Mouse (Mus musculus) stomach, embryonic 14.5 days (tissue): ENCODE results near the gene Ube4b. TPM values are rescaled to one million over a fixed set of nuclear protein-coding genes. Genes with fewer than 3 reads are reported as not detected.

Source experiments
- ATAC-seq: fragments of 200-750 bp; cut with Nextera tagmentation; 2 replicates; pipeline ENCODE4 v1.8.0; 2017; ENCODE audit warnings: low read depth, moderate TSS enrichment; ENCODE audit not compliant: insufficient number of reproducible peaks, insufficient read depth, low FRiP score
- H3K27ac ChIP-seq: fragments of 300-500 bp; sonication (generic); 2 replicates; pipeline ENCODE4 v1.5.1; 2014; ENCODE audit warnings: mild to moderate bottlenecking, low read length, moderate library complexity, mixed read lengths
- H3K27me3 ChIP-seq: fragments of 300-500 bp; sonication (generic); 2 replicates; pipeline ENCODE4 v1.6.1; 2014; ENCODE audit warnings: low read length, control low read depth, mixed read lengths; ENCODE audit not compliant: control insufficient read depth, insufficient read depth
- H3K36me3 ChIP-seq: fragments of 300-500 bp; sonication (generic); 2 replicates; pipeline ENCODE4 v1.6.1; 2014; ENCODE audit warnings: mild to moderate bottlenecking, control low read depth, low read length, moderate library complexity, mixed read lengths; ENCODE audit not compliant: control insufficient read depth, insufficient read depth
- H3K4me1 ChIP-seq: fragments of 300-500 bp; sonication (generic); 2 replicates; pipeline ENCODE4 v1.6.1; 2014; ENCODE audit warnings: low read length, control low read depth, mixed read lengths; ENCODE audit not compliant: control insufficient read depth, insufficient read depth
- H3K4me2 ChIP-seq: fragments of 300-500 bp; sonication (generic); replicated peaks from 2 replicates; pipeline ENCODE4 v1.6.1; 2014; ENCODE audit warnings: low read depth, low read length, control low read depth
- H3K4me3 ChIP-seq: fragments of 300-500 bp; sonication (generic); 2 replicates; pipeline ENCODE4 v1.5.1; 2014; ENCODE audit warnings: low read depth, low read length, control low read depth
- H3K9ac ChIP-seq: fragments of 300-500 bp; sonication (generic); replicated peaks from 2 replicates; pipeline ENCODE4 v1.6.1; 2014; ENCODE audit warnings: low read depth, mild to moderate bottlenecking, control low read depth, low read length, moderate library complexity, mixed read lengths
- H3K9me3 ChIP-seq: fragments of 300-500 bp; sonication (generic); 2 replicates; pipeline ENCODE4 v1.6.1; 2016; ENCODE audit warnings: low read depth, low read length, control low read depth; ENCODE audit not compliant: control insufficient read depth
- WGBS: fragments of 180-500 bp; shearing (Covaris S2); extraction: QIAGEN DNeasy Blood & Tissue Kit; methylation state at CpG from one replicate; pipeline ENCODE4 v1.1.7; 2014; 5-methylcytosine and 5-hydroxymethylcytosine counted together
- polyA plus RNA-seq: library from polyadenylated mRNA; unstranded; fragments of >200 nt; fragmentation: Nextera tagmentation; extraction: Ambion mirVana; gene quantifications from 2 replicates; pipeline ENCODE4 v1.2.1, GENCODE M21; 2014

Ube4b gene
- polyA plus RNA-seq, 1 experiment from 2014 or later, result 44.3 TPM

- ATAC-seq, result no peak
- 87% methylated on average over 9 of the region's 9 CpGs for WGBS
- H3K27me3 ChIP-seq, result no peaks in the 10 kb centered on the region
- H3K9me3 ChIP-seq, result no peaks in the 10 kb centered on the region
- no peak overlapping the region for H3K9ac ChIP-seq
- peaks cover 67% of the 10 kb centered on the region for H3K36me3 ChIP-seq
- H3K4me1 ChIP-seq, result 0 out of 2 replicates have a peak, but pooled peaks cover 3% of the 10 kb centered on the region
- H3K4me3 ChIP-seq, result no peak overlapping the region
- no peak overlapping the region for H3K27ac ChIP-seq
- H3K4me2 ChIP-seq, result no peak overlapping the region
Measured at GRCm38 (mm10) chr4:149337353-149337752, 89.2 kb downstream of the Ube4b start.

- Histone ChIP-seq H3K36me3 (peaks cover 66% of the 10 kb centered on the region), H3K9ac (no peak overlapping the region), H3K9me3 (no peaks in the 10 kb centered on the region), H3K4me3 (no peak overlapping the region), H3K27me3 (no peaks in the 10 kb centered on the region), H3K27ac (no peak overlapping the region), H3K4me1 (0 out of 2 replicates have a peak, but pooled peaks cover 3% of the 10 kb centered on the region), H3K4me2 (no peak overlapping the region)
- WGBS, result 87% methylated on average over 7 of the region's 7 CpGs
- ATAC-seq, result no peak
Measured at GRCm38 (mm10) chr4:149336302-149336701, 90.2 kb downstream of the Ube4b start.

GRCm38 (mm10) chr4:149334881-149335280, 91.7 kb downstream of the Ube4b start:
- H3K9me3 ChIP-seq, result no peaks in the 10 kb centered on the region
- H3K4me2 ChIP-seq, result no peak overlapping the region
- H3K36me3 ChIP-seq, result peaks cover 74% of the 10 kb centered on the region
- no peak overlapping the region for H3K27ac ChIP-seq
- H3K27me3 ChIP-seq, result no peaks in the 10 kb centered on the region
- no peak overlapping the region for H3K9ac ChIP-seq
- ATAC-seq, result no peak
- WGBS, result 92% methylated on average over 11 of the region's 11 CpGs
- no peaks in the 10 kb centered on the region for H3K4me1 ChIP-seq
- H3K4me3 ChIP-seq, result no peak overlapping the region

- Histone ChIP-seq H3K4me2 (no peak overlapping the region), H3K36me3 (peaks cover 81% of the 10 kb centered on the region), H3K27ac (no peak overlapping the region), H3K9ac (no peak overlapping the region), H3K9me3 (no peaks in the 10 kb centered on the region), H3K27me3 (no peaks in the 10 kb centered on the region), H3K4me1 (no peaks in the 10 kb centered on the region), H3K4me3 (no peak overlapping the region)
- ATAC-seq, result no peak
- WGBS, result 91% methylated on average over 7 of the region's 7 CpGs
Measured at GRCm38 (mm10) chr4:149332726-149333125, 93.8 kb downstream of the Ube4b start.

GRCm38 (mm10) chr4:149330495-149330894, 96.1 kb downstream of the Ube4b start:
- Histone ChIP-seq H3K27ac (no peak overlapping the region), H3K4me1 (no peaks in the 10 kb centered on the region), H3K9me3 (no peaks in the 10 kb centered on the region), H3K9ac (no peak overlapping the region), H3K4me3 (no peak overlapping the region), H3K27me3 (no peaks in the 10 kb centered on the region), H3K36me3 (peaks cover 66% of the 10 kb centered on the region), H3K4me2 (no peak overlapping the region)
- ATAC-seq, result no peak
- 97% methylated on average over 5 of the region's 5 CpGs for WGBS

GRCm38 (mm10) chr4:149328735-149329134, 97.8 kb downstream of the Ube4b start:
- Histone ChIP-seq H3K27me3 (no peaks in the 10 kb centered on the region), H3K27ac (no peak overlapping the region), H3K9me3 (no peaks in the 10 kb centered on the region), H3K9ac (no peak overlapping the region), H3K4me1 (no peaks in the 10 kb centered on the region), H3K4me2 (no peak overlapping the region), H3K36me3 (peaks cover 50% of the 10 kb centered on the region), H3K4me3 (no peak overlapping the region)
- WGBS, result 86% methylated on average over 4 of the region's 4 CpGs
- no peak for ATAC-seq

GRCm38 (mm10) chr4:149327281-149327680, 99.3 kb downstream of the Ube4b start:
- WGBS, result 94% methylated on average over 7 of the region's 7 CpGs
- no peak overlapping the region for H3K9ac ChIP-seq
- H3K4me2 ChIP-seq, result no peak overlapping the region
- H3K4me3 ChIP-seq, result no peak overlapping the region
- H3K27ac ChIP-seq, result no peak overlapping the region
- H3K4me1 ChIP-seq, result no peaks in the 10 kb centered on the region
- no peaks in the 10 kb centered on the region for H3K27me3 ChIP-seq
- no peaks in the 10 kb centered on the region for H3K9me3 ChIP-seq
- ATAC-seq, result no peak
- H3K36me3 ChIP-seq, result peaks cover 39% of the 10 kb centered on the region

- Histone ChIP-seq H3K36me3 (peaks cover 25% of the 10 kb centered on the region), H3K4me2 (no peak overlapping the region), H3K27me3 (no peaks in the 10 kb centered on the region), H3K9ac (no peak overlapping the region), H3K27ac (no peak overlapping the region), H3K4me1 (no peaks in the 10 kb centered on the region), H3K9me3 (no peaks in the 10 kb centered on the region), H3K4me3 (no peak overlapping the region)
- 90% methylated on average over 10 of the region's 10 CpGs for WGBS
- no peak for ATAC-seq
Measured at GRCm38 (mm10) chr4:149325411-149326162, 101.0 kb downstream of the Ube4b start.

GRCm38 (mm10) chr4:149323730-149324129, 102.8 kb downstream of the Ube4b start:
- Histone ChIP-seq H3K4me1 (no peaks in the 10 kb centered on the region), H3K9me3 (no peaks in the 10 kb centered on the region), H3K27me3 (no peaks in the 10 kb centered on the region), H3K9ac (no peak overlapping the region), H3K4me3 (no peak overlapping the region), H3K27ac (no peak overlapping the region), H3K36me3 (peaks cover 9% of the 10 kb centered on the region; the same call in 1 of the 2 replicates), H3K4me2 (no peak overlapping the region)
- 82% methylated on average over 16 of the region's 16 CpGs for WGBS
- no peak for ATAC-seq
